Mouse (Mus musculus) kidney, adult 2 months (tissue): ENCODE results near the gene Nrxn3.

Experiments used
- CTCF ChIP-seq: fragments of 200-500 bp; conservative IDR thresholded peaks from 2 replicates; pipeline ENCODE4 v1.5.1; 2011; ENCODE audit warnings: low read depth, mild to moderate bottlenecking, control low read depth, low read length, moderate library complexity, mixed read lengths; ENCODE audit not compliant: insufficient read depth, insufficient read length
- POLR2A ChIP-seq: fragments of 200-500 bp; IDR thresholded peaks from one replicate; pipeline ENCODE4 v1.6.1; 2011; ENCODE audit warnings: low read depth, low read length, control low read depth

DNA sequence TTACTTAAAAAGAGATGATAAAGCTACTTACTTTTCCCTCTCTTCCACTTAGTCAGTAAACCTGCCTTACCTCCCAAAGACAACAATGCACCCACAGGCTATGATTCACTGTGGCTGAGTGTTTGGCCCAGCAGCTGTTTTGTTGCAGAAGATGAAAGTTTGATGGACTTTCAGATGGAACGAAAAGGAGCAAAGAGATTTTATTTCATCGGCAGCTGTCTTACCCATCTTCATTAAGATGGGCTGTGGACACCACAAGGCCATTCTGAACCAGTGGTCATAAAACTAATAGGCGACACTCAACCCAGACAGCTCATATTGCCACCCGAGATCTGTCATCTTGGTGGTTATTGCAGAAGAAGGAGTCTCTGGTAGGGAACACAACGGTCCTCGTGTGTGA lies 1108.6 kb downstream of the Nrxn3 start:
- TF ChIP-seq CTCF, result no peak
- TF ChIP-seq POLR2A, result no peak
